Mouse (Mus musculus): ENCODE measurements around the gene Fscn2.
A peak's percentile ranks its signal among the peaks of the same experiment; 100 is the strongest.

Gene Fscn2

DNA sequence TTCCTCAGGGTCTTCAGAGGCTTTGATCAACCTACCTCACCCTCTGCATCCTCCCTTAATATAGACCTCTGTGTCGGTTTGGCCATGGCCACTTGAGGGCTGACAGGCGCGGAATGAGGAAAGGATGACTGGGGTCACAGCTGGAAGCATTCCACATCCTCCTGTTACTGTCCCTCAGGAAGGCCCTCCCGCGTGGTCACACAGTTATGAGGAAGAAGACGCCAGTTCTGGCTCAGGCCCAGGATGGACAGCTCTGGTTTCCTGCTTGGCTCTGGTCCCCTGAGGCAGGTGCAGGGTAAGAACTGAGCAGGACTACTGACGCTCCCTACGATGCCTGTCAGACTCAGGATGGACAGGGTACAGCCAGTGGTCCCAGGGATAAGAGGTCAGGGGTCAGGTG is 1.3 kb upstream of the Fscn2 start:
- DNase-seq = no peak

DNA sequence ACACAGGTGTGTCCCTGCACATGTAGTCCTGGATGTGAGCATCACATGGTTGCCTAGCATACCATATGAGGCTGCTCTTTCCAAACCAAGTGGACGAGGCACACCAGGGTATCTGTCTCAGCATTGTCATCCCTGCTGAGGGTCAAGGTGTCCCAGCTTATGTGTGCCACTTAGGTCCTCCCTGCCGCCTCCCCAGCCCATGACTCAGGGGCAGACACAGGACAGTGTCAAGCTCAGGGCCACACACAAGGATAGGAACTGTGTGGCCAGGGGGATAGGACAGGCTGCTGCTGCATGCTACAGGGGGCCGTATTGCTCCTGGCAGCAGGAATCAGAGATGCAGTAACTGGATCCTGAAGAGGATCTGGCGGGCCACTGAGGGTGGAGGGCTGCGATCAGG is 579 bp upstream of the Fscn2 start:
- no peak for DNase-seq

DNA sequence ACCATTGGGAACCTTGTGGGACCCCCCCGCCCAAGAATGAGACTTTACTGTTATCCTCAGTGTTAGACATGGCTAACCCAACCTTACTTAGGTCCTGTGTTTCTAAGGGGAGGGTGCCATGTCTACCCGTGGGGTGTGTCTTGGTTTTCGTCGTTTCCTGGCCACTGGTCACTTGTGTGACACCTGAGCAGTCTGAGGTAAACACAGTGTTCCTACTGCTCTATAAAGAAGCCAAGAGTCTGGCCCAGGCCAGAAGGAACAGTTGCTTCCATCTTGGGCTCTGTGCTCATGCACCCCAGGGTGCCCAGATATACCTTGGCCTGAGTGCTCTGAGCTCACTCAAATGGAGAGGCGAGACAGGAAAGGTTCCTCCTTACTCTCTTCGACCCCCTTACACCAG is 1.6 kb downstream of the Fscn2 start:
- DNase-seq = no peak

DNA sequence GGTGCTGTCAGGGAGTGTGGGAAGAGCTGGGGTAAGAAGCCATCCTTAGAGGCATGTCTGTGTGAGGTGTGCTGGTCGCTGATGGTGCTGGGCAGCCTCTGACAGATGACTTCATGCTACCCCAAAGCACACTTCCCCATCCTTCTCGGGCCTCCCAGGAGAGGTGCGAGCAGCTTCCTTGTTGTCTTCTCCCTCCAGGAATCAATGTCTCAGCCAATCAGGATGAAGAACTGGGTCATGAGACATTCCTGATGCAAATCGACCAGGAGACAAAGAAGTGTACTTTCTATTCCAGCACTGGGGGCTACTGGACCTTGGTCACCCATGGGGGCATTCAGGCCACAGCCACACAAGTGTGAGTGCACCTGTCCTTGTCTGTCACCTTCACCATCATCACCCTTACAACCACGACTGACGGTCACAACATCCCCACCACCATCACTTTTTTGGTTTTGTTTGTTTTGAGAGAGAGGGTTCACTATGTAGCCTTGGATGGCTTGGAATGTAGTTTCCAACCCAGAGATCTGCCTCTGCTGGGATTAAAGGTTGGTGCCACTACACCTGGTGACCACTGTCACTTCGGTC is 5.2 kb downstream of the Fscn2 start:
- DNase-seq = no peak

DNA sequence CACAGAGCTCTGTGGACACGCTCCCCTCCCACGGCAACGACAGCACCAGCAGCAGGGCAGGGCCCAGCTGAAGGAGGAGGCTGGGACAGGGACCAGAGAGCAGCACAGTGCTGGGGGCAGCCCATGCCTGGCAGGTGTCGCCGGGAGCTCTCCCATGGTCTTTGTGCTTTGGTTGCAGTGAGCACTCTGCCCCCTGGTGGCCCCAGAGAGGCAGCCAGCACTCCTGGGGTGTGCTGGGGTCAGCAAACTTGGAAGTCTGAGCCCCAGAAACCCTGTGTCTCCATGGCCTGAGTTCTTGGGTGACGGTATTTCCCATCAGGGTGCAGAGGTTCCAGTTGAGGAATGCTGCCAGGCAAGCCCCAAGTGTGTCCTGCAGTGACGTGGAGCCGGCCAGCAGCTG is 8.3 kb downstream of the Fscn2 start:
- peak; percentile 88 for DNase-seq

DNA sequence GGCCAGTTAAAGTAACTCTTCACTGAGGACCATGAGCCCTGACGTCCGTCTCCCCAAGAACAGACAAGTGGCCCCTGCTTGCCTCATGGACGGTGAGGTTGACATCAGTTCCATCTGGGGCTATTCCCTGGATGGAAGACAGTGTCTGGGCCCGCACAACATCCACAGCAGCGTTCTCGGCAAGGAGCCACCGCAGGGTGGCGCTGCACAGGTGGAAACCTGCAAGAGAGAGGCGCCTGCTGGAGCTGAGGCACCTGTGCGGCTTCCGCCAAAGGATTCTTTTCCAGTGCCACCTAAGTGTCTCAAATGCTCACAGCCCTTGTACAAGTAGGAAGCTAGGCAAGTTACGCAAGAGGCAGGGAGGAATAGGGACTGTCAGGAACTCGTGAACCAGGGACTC is 11.7 kb downstream of the Fscn2 start:
- peak; percentile 16 for DNase-seq

DNA sequence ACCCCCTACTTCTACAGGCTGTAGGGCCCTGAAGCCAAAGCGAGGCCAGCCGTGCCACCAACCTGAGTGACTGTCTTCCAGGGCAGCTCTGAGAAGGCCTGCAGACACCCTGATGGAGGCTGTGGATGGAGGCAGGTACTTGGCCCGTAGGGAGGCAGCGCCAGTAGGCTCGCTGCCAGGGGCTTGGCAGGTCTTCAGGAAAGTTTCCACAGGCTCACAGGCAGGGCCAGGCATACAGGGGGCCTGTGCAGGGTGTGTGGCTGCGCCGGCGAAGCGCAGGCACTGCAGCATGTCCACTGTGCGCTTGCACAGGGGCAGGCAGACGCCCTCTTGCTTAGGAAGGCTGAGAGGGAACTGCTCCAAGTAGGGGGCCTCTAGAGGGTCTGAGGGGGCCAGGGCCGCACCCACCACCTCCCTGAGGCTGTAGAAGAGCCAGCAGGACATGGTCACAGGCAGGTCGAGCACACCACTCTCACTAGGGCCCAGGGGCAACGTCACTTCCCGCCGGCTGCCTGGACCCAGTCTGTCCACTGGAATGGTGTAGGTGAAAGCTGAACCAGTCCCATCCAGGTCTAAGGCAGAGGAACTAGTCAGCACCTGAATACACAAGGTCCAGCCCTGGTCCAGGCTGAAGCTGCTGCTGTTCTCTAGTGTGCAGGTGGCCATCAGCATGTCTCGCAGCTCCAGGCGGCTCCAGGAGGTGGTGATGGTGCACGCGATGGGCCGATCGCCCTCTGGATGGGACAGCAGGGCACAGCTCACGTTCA is 12.7 kb downstream of the Fscn2 start:
- DNase-seq = peak; percentile 9

DNA sequence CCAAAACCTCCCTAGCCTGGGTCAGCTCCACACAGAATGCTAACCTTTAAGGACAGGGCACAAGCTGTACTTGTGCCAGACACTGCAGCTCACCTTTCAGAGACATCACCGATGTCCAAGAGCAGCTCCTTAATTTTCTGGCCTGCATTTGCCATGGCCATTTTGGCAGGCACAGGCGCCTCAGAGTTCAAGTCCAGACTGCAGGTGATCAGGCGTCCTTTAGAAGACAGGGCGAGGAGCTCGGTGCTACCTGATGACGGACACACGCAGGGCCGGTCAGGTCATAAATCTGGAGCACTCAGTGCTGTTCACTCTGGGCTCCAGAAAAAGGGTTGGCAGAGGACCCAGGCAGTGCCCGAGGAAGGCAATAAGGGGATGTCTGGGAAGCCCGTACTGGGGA is 14.0 kb downstream of the Fscn2 start:
- DNase-seq = no peak

DNA sequence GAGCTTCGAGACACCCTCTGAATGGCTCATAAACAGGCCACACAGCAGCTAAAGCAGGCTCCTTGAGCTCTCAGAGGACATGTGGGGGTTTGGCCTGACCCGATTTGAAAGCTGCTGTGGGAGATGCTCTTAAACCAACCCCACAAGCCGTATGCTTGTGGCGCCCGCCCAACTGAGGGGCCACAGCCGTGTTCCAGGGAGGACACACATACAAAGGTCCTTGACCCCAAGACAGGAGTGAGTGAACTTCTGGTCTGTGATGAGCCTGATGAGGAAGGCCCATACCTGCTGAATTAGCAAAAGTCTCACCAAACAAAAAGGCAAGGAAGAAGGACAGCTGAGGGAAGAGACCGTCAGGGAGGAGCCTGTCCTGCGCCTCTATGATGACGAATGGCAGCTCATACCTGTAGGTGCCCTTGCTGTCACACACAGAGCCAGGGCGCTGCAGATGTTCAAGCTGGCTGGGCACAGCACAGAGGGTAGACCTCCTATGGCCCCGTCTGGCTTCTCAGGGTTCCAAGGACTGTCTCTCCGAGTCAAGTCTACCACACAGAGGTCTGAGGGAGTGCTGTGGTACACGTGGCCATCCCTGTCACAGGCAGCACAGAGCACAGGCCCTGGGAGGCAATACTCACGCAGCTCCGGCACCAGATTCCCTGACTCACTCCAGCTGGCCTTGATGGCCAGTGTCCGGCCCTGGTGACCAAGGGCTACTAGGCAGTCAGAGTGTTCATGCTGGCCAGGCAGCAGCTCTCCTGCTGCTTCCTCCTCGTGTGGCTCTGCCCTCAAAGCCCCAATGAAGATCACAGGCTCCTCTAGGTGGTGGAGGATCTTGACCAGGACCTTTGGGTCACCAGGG is 15.2 kb downstream of the Fscn2 start:
- DNase-seq = no peak

DNA sequence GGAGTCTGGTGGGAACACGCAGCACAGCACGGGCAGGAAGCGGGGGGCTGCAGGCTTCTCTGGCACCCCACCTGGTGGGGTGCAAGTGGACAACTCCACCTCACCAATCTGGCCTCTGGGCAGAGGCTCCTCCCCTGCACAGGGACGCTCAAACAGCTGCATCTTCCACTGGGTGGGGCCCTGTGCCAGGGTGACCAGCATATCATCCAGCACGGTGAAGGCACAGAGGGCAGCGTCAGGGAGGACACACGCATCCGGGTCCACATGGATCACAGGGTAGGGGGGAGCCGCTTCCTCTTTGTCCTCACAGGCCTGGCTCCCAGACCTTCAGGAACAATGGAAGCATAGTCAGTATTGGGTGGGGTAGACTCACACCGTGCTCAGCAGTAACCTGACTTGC is 16.0 kb downstream of the Fscn2 start:
- DNase-seq = no peak

DNA sequence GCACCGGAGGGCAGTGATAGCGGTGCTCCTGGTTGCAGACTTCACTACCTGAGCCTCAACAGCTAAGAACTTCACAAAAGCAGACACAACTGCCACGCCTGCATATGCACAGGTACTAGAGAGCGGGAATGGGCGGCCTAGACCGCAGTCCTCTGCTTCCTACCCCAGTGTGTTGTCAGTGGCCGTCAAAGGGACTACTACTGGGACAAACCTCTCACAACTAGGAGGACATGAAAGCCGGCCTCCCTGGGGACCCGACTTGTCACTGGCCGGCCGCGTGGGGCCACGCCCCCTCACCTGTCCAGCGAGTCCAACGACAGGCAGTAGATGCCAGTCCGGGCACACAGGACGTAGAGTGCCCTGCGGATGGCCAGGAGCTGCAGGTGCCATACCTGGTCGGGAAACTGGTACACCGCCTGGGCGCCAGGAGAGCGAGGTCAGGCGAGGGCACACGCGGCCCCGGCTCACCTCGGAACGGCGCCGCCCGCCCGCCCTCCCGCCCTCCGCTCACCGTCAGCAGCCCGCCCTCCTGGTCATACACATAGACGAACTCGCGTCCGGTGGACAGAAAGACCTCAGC is 16.8 kb downstream of the Fscn2 start:
- DNase-seq = no peak

DNA sequence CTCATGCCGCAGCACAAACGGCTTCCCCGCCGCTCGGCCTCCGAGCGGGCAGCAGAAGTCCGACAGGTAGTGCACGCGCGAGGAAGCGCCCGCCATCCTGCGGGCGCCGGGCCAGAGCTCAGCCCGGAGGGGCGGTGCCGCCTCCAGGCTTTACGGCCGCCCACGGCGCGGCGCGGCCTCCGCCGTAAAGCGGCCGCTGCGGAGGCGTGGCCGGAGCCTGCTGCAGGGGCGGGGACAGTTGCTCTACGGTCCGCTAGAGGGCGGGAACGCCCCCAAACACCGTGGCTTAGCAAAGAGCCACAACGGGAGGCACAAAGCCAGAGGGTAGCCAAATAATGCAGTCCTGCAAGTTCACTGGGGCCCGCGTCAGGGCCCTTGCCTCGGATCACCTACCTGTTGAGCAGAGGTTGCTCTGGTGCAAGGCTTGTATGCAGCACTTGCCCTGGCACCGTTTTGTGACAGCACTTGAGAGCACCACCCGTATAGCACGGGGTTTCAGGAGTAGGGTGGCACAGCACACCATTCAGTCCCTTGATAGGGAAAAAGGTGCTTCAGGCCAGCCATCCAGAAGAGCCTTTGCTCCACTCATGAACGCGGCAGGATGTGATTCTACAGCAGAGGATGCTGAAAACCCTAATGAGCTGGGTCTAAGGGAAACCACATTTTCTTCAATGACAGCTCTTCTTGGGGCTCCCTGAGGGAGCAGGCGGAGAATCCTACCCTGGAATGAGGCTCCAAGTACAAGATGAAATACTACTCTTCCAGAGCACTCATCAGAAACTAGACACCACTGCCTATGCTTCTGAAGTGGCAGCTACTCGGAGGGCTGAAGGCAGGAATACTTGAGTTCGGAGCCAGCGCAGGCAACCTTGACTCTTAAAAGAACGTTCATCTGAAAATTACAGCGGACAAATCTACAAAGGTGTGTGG is 17.5 kb downstream of the Fscn2 start, which contains the start of gene Faap100:
Faap100 (minus strand) TSS at position 154 of the 930 bp plus-strand sequence.
- DNase-seq = peak; percentile 94

DNA sequence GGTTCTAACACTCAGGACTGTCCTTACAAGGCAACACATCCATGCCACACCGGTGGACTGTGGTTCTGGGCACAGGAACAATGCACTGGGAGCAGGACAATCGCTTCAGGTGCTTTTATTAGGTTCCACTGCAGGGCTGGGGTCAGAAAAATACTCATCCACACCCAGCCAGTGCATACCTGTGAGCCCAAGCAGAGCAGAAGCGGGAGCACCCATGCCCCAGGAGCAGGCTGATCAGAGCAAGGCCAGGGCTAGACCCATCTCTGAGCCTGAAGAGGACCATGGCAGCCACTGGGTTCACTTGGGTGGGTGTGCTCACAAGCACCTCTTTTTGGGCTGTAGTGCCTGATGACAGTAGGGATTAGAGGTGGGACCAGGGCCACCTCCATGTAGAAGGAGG is 18.9 kb downstream of the Fscn2 start:
- DNase-seq = no peak

DNA sequence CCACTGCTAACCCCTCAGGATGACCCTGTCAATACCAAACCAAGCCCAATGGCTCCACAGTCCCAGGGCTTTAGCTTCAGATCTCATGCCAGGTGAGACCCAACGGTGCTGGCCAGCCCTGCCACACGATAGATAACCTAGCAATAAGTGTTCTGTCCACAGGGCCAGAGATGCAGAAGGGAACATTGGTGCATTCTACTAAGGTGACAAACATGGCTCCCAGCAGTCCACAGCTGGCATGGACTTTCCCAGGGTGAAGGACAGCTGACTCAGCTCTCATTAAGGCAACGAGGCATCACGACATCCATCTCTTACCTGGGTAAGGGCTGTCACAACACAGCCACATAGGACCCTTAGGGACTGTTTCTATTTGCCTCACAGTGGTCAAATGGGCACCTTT is 19.8 kb downstream of the Fscn2 start:
- no peak for DNase-seq

DNA sequence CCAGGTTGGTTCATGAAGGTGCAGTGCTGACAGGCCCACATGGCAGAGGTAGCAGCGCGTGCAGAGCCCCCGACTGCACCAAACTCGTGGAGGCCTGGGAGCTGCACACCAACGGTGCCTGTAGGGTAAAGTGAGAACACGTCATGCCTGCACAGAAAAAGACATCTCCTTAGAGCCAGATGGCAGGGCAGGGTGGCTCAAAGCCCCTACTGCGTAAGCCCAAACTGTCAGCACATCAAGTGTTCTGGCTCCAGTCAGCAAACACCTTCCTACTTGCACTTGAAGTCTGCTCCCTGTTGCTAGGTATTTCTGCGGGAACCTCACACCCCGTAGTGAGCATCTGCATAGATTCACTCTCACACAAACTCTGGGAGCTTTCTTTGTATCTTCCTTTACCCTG is 21.2 kb downstream of the Fscn2 start:
- no peak for DNase-seq

DNA sequence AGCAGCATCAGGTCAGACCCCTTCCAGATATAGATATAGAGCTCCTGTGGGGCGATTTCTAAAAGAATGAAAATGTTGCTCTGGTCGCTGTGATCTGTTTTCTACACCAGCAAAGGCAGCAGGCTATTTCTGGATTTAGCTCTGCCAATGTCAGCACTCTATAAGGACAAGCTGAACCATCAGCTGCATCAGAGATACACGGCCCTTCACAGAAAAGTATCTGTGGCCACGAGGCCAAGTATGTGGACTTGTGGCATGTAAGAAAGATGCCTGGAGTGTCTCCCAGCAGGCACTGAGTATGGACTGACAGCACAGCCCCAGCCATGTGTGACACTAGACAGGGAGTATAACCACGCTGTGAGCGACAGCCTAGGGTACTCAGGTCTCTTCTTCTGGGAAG is 25.3 kb downstream of the Fscn2 start:
- DNase-seq = no peak

DNA sequence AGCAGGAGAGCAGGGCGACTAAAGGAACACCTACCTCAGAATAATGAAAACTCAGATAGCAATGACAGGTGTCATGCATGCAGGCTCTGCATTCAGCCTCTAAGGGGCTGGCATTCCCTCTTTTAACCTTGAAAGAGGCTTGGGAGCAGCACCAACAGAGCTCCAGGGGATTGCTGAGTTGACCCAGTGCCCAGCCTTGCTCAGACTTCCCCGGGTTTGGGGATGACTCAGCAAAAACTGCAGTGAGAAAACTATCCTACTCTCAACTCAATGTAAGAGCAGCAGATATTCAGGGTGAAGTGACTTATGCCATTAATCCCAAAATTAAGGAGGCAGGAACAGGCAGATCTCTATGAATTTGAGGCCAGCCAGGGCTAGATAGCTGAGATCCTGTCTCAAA is 25.8 kb downstream of the Fscn2 start:
- DNase-seq = no peak

DNA sequence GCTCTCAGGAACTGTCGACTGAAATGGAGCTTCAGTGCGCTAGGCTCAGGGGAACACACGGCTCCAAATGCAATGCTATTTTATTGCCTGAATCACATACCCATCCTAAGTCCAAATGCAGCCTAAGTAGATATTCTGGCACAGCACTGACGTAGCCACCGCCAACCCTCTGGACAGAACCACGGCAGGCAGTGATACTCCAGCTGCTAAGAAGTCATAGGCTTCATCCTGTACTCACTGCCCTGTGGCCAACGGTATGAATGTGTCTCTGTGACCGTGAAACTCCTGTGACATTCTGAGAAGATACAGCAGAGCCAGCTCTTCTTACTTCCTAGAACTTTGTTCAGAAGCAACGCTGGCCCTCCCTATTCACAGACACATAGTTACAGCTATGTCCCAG is 27.2 kb downstream of the Fscn2 start:
- no peak for DNase-seq

DNA sequence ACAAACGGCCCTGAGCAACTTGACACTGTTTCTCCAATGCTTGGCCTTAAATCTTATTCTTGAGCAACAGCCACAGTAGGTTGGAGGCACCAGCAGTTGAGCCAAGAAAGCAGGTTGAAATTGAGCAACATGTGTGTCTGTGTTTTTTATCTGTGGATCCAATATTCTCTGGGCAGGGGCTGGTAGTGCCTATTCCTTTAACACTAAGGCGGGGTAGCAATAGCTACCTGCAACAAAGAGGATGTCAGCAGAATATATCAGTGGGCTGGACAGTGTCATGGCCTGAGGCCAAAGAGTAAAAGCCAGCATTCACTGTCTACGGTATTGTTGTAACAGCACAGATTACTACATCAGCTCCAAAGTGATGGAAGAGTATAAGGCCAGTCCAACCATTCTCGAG is 34.3 kb downstream of the Fscn2 start:
- DNase-seq = no peak

DNA sequence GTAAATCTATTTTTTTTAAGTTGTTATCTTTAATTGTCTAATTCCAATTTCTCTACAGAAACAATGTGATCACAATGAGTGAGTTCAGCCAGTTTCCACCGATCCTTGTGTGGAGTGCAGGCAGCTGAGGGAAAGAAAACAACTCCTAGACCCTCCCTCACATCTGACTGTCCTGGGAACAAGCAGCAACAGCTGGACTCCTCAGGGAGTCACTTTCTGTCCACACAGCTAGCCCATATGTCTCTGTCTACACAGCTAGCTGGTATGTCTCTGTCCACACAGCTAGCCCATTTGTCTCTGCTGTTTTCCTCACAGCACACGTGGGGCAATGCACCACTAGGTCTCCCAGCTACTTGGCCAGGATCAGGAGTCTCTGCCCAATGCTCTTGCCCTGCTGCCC is 36.3 kb downstream of the Fscn2 start:
- DNase-seq = no peak

DNA sequence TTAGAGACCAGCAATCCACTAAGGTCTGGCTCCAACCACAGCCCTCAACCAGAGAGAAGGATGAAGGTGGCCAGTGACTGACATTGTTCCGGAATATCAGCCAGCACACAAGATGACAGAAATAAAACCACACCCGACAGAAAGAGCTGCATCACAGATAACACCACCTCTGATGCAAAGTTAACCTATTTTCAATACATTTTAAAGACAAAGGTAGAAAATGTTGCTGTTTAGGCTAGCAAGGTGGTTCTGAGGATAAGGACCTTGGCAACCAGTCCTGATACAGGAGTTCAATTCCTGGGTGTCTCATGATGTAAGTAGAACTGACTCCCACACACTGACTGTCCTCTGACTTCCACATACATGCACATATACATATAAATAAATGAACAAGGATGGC is 38.0 kb downstream of the Fscn2 start:
- no peak for DNase-seq

DNA sequence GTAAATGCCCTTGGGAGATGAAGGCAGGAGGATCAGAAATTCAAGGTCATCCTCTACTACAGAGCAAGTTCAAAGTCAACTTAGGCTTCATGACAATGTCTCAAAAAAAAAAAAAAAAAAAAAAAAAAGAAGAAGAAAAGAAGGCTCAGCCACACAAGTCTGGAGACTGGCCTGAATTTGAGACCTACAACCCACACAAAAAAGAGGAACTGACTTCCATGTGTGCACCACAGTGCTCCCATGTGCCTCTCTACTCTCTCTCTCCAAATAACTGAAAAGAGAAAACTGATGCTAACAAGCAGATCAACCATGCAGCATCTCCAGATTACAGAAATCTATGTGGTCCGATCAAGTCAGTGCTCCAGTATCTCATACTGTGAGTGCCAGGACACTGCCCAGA is 43.5 kb downstream of the Fscn2 start:
- DNase-seq = no peak

DNA sequence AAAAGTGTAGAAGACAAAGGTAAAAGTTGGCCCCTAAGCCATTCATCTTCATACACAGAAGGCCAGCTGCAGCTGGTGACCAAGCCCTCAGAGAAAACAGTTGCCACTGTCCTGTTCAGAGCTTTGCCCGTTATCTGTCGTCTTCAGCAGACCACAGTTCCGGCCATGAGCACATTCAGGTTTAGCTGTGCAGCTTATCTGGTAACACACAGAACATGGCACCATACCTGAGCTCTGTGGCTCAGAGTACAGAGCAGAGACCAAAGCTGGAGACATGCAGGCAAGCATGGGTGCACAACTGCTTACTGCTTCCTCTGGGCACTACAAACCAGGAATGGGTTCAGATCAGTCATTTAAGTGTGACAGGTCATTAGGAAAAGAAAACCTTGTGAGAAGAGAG is 44.5 kb downstream of the Fscn2 start:
- no peak for DNase-seq
